Mouse (Mus musculus): ENCODE results near the gene Pdzd2. TPM values are rescaled to one million over a fixed set of nuclear protein-coding genes. Genes with fewer than 3 reads are reported as not detected.

Pdzd2 gene
- polyA plus RNA-seq, 1 experiment from 2014 or later, result 4.9 TPM

GRCm38 (mm10) chr15:12681891-12682290 is 57.8 kb downstream of the Pdzd2 start:
- Histone ChIP-seq H3K4me3 (no peak overlapping the region), H3K27ac (no peak overlapping the region), H3K27me3 (ENCODE audit: insufficient read depth, poor library complexity, severe bottlenecking) (no peaks in the 10 kb centered on the region), H3K36me3 (no peaks in the 10 kb centered on the region), H3K9me3 (peaks cover 5% of the 10 kb centered on the region; the same call in 1 of the 2 replicates), H3K4me1 (replicated peaks) (peaks cover 7% of the 10 kb centered on the region; the same call in 1 of the 2 replicates)
- 86% methylated on average over 2 of the region's 2 CpGs for WGBS
- no peak for DNase-seq (ENCODE audit: low spot score)

GRCm38 (mm10) chr15:12680750-12681149 is 59.0 kb downstream of the Pdzd2 start:
- no peak overlapping the region for H3K4me3 ChIP-seq
- H3K27ac ChIP-seq, result peak overlapping the region; percentile 53; the same call in 1 of the 2 replicates
- H3K4me1 ChIP-seq (replicated peaks), result peaks cover 7% of the 10 kb centered on the region; the same call in 1 of the 2 replicates
- DNase-seq (ENCODE audit: low spot score), result no peak
- no peaks in the 10 kb centered on the region for H3K36me3 ChIP-seq
- 68% methylated on average over 7 of the region's 7 CpGs for WGBS
- no peaks in the 10 kb centered on the region for H3K27me3 ChIP-seq (ENCODE audit: insufficient read depth, poor library complexity, severe bottlenecking)
- peaks cover 5% of the 10 kb centered on the region; the same call in 1 of the 2 replicates for H3K9me3 ChIP-seq

- no peaks in the 10 kb centered on the region for H3K36me3 ChIP-seq
- H3K4me1 ChIP-seq (replicated peaks), result peaks cover 7% of the 10 kb centered on the region; the same call in 1 of the 2 replicates
- no peak overlapping the region for H3K27ac ChIP-seq
- WGBS, result 91% methylated on average over 6 of the region's 6 CpGs
- H3K27me3 ChIP-seq (ENCODE audit: insufficient read depth, poor library complexity, severe bottlenecking), result no peaks in the 10 kb centered on the region
- no peak overlapping the region for H3K4me3 ChIP-seq
- DNase-seq (ENCODE audit: low spot score), result no peak
- peaks cover 4% of the 10 kb centered on the region; the same call in 1 of the 2 replicates for H3K9me3 ChIP-seq
These were observed 59.7 kb downstream of the Pdzd2 start for GRCm38 (mm10) chr15:12679996-12680395.

GRCm38 (mm10) chr15:12678540-12679112 is 61.1 kb downstream of the Pdzd2 start:
- Histone ChIP-seq H3K9me3 (no peaks in the 10 kb centered on the region), H3K36me3 (no peaks in the 10 kb centered on the region), H3K4me3 (no peak overlapping the region), H3K27ac (no peak overlapping the region), H3K27me3 (ENCODE audit: insufficient read depth, poor library complexity, severe bottlenecking) (no peaks in the 10 kb centered on the region), H3K4me1 (replicated peaks) (peaks cover 7% of the 10 kb centered on the region; the same call in 1 of the 2 replicates)
- WGBS, result 88% methylated on average over 2 of the region's 2 CpGs
- DNase-seq (ENCODE audit: low spot score), result no peak

DNA sequence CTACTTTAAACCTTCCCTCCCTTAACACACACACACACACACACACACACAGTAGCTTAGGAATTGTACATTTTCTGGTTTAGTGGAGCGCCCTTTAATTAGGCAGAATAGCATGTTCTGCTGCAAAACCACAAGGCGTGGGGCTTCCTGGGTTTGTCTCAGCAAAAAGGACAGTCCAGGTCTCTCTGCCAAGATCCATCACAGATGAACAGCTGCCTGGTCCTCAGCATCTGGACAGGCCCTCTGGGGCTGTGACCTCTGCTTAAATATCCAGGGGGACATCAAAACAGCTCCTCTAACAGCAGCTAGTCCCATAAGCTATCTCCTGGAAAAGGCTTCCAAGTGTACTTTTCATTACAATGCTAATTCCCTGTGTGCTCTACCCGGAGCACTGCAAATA is 64.4 kb downstream of the Pdzd2 start:
- DNase-seq (ENCODE audit: low spot score), result no peak
- H3K4me1 ChIP-seq (replicated peaks), result no peaks in the 10 kb centered on the region
- 82% methylated on average over 3 of the region's 3 CpGs for WGBS

GRCm38 (mm10) chr15:12674026-12674425 is 65.7 kb downstream of the Pdzd2 start:
- no peaks in the 10 kb centered on the region for H3K27me3 ChIP-seq (ENCODE audit: insufficient read depth, poor library complexity, severe bottlenecking)
- H3K36me3 ChIP-seq, result no peaks in the 10 kb centered on the region
- no peaks in the 10 kb centered on the region for H3K9me3 ChIP-seq
- H3K27ac ChIP-seq, result no peak overlapping the region
- DNase-seq (ENCODE audit: low spot score), result no peak
- H3K4me3 ChIP-seq, result no peak overlapping the region
- H3K4me1 ChIP-seq (replicated peaks), result no peaks in the 10 kb centered on the region
- WGBS, result 85% methylated on average over 5 of the region's 5 CpGs

More for the DNA sequence above, 64.4 kb downstream of the Pdzd2 start:
- no peaks in the 10 kb centered on the region for H3K27me3 ChIP-seq (ENCODE audit: insufficient read depth, poor library complexity, severe bottlenecking)
- no peak overlapping the region for H3K27ac ChIP-seq
- H3K4me3 ChIP-seq, result no peak overlapping the region
- H3K36me3 ChIP-seq, result no peaks in the 10 kb centered on the region
- H3K9me3 ChIP-seq, result no peaks in the 10 kb centered on the region

DNA sequence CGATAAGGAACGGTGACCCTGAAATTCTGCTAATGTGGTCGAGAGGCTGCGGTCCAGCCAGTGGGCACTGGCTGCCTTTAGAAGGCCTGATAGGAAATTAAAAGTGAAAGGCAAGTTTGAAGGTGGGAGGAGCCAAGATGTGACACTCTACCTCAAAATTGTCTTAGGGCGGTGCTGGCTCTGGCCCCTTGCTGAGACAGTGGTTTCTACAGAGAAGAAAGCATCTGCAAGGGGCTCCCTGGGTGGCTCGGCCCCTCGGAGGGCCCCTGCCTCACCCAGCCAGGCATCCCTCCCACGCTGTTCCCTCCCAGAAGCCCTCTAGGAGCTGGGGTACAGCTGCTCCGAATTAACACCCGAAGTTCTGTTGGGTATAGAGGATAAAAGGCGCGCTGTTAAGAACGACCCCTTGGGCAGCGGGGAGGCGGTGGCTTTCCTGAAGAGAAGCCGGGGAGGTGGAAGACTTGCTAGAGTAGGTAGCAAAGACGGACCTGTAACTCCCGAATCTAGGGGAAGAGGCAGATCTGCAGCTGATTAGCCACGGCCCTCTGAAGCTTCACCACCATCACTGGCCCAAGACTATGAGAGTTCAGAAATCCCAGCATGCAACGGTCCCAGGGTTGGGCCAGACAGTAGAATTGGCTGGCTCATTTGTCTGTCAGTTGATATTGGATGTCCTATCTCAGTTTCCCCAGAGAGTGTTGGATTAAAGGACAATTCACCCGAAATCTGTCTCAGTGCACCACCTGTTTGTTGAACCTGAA is 71.8 kb downstream of the Pdzd2 start:
- H3K36me3 ChIP-seq, result no peaks in the 10 kb centered on the region
- H3K27ac ChIP-seq, result peak overlapping the region; percentile 59
- no peaks in the 10 kb centered on the region for H3K27me3 ChIP-seq (ENCODE audit: insufficient read depth, poor library complexity, severe bottlenecking)
- H3K4me3 ChIP-seq, result no peak overlapping the region
- 34% methylated on average over 21 of the region's 21 CpGs for WGBS
- peak; percentile 23 for DNase-seq (ENCODE audit: low spot score)
- no peaks in the 10 kb centered on the region for H3K9me3 ChIP-seq
- peaks cover 8% of the 10 kb centered on the region for H3K4me1 ChIP-seq (replicated peaks)

DNA sequence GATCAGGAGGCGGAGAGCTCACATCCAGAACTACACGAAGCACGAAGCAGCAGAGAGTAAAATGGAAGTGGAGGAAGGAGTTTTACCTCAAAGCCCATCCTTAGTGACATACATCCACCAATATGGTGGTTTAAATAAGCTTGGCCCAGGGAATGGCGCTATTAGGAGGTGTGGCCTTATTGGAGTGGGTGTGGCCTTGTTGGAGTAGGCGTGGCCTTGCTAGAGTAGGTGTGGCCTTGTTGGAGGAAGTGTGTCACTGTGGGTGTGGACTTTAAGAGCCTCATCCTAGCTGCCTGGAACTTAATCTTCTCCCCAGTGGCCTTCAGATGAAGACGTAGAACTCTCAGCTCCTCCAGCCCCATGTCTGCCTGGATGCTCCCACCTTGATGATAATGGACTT is 73.8 kb downstream of the Pdzd2 start:
- H3K4me1 ChIP-seq (replicated peaks), result peaks cover 14% of the 10 kb centered on the region
- no peak for DNase-seq (ENCODE audit: low spot score)
- H3K9me3 ChIP-seq, result no peaks in the 10 kb centered on the region
- H3K27me3 ChIP-seq (ENCODE audit: insufficient read depth, poor library complexity, severe bottlenecking), result no peaks in the 10 kb centered on the region
- no peak overlapping the region for H3K4me3 ChIP-seq
- WGBS, result 95% methylated on average over 6 of the region's 6 CpGs
- H3K36me3 ChIP-seq, result no peaks in the 10 kb centered on the region
- H3K27ac ChIP-seq, result no peak overlapping the region

- Histone ChIP-seq H3K27me3 (ENCODE audit: insufficient read depth, poor library complexity, severe bottlenecking) (no peaks in the 10 kb centered on the region), H3K4me3 (no peak overlapping the region), H3K27ac (no peak overlapping the region), H3K36me3 (no peaks in the 10 kb centered on the region), H3K4me1 (replicated peaks) (peaks cover 14% of the 10 kb centered on the region), H3K9me3 (no peaks in the 10 kb centered on the region)
- 92% methylated on average over 9 of the region's 9 CpGs for WGBS
- no peak for DNase-seq (ENCODE audit: low spot score)
These were observed 76.4 kb downstream of the Pdzd2 start for GRCm38 (mm10) chr15:12663351-12663750.

DNA sequence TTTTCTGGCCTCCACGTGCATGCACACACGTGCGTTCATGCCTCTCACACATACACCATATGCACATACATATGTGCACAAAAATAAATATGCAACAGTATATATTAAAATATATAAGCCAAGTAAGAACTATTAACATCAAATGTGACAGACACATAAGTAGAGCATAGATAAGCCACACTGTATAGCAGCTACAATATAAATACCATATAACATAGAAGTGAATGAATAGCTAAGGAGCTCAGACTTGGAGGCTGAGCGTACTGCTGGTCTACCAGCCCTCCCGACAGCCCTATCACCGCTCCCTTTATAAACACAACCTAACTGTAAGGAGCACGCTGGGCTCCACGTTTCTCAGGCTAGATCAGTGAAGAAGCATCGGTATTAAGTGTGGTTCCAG is 79.4 kb downstream of the Pdzd2 start:
- WGBS, result 88% methylated on average over 9 of the region's 9 CpGs
- Histone ChIP-seq H3K27ac (no peak overlapping the region), H3K27me3 (ENCODE audit: insufficient read depth, poor library complexity, severe bottlenecking) (no peaks in the 10 kb centered on the region), H3K36me3 (no peaks in the 10 kb centered on the region), H3K4me1 (replicated peaks) (0 out of 2 replicates have a peak, but pooled peaks cover 6% of the 10 kb centered on the region), H3K4me3 (no peak overlapping the region), H3K9me3 (no peaks in the 10 kb centered on the region)
- no peak for DNase-seq (ENCODE audit: low spot score)

- Histone ChIP-seq H3K4me1 (replicated peaks) (peaks cover 4% of the 10 kb centered on the region), H3K27me3 (ENCODE audit: insufficient read depth, poor library complexity, severe bottlenecking) (no peaks in the 10 kb centered on the region), H3K36me3 (no peaks in the 10 kb centered on the region), H3K4me3 (no peak overlapping the region), H3K27ac (no peak overlapping the region), H3K9me3 (no peaks in the 10 kb centered on the region)
- no peak for DNase-seq (ENCODE audit: low spot score)
- WGBS, result 82% methylated on average over 6 of the region's 6 CpGs
These were observed 83.6 kb downstream of the Pdzd2 start for GRCm38 (mm10) chr15:12655959-12656662.

DNA sequence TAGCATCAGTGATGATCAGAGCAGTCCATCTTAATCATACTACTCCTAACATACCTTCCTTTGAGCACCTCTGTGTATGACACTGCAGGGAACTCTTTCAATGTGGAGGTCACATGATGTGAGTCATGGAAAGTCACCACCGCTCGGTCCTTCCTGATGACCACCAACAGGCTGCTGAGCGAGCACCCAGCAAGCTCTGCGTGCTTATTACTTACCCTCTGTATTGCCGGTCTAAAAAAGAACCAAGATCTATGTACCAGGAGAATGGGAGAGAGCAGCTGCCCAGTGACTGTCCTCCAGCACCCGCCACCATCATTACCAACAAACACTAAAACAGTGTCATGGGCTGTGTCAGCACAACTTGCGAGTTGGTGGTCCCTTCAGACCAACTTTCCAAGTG is 84.4 kb downstream of the Pdzd2 start:
- H3K4me1 ChIP-seq (replicated peaks), result peaks cover 12% of the 10 kb centered on the region
- DNase-seq (ENCODE audit: low spot score), result no peak
- no peak overlapping the region for H3K27ac ChIP-seq
- no peaks in the 10 kb centered on the region for H3K9me3 ChIP-seq
- H3K27me3 ChIP-seq (ENCODE audit: insufficient read depth, poor library complexity, severe bottlenecking), result no peaks in the 10 kb centered on the region
- H3K36me3 ChIP-seq, result no peaks in the 10 kb centered on the region
- 95% methylated on average over 7 of the region's 7 CpGs for WGBS
- H3K4me3 ChIP-seq, result no peak overlapping the region
